Mouse (Mus musculus) frontal cortex, postnatal 25 days (tissue): Measurements from ENCODE around the gene Abca8a.
"Not testable (repeated sequence)": the region's sequence is repeated elsewhere in the genome, so short reads cannot be mapped to it uniquely, and the experiment has no call there.

Experiments
- DNase-seq, 2 experiments: peaks; one replicate each; pipeline ENCODE4 v3.0.0; 2022; ENCODE audit warnings: low spot score in 2 of 2

Abca8a gene

GRCm38 (mm10) chr11:109987460-109988072, 108.2 kb downstream of the Abca8a start:
- not testable (repeated sequence) for DNase-seq

DNA sequence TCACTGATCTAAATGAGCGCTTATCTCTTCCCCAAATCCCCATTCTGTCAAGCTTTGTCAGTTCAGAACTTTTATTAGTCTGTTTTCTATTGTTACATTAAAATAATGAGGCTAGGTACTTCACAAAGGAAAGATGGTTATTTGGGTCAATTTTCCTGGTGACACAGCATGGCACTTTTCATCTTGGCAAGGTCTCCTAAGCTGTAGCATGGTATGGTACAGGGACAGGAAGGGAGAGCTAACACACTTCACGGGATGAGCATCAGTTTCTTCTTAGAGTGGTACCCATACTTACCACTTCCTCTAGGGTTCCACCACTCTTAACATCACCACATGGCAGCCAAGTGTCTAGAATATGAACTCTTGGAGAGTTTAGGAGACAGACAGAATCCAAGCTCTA, 113.9 kb downstream of the Abca8a start:
- DNase-seq = no peak
